Mouse (Mus musculus) R1 (cell line): ENCODE data around the gene Smim15.

Source experiments
- DNase-seq: peaks from one replicate; pipeline ENCODE4 v3.0.0-alpha.2; 2018; ENCODE audit warnings: low read depth, low spot score

Smim15 gene

GRCm38 (mm10) chr13:108044222-108044941, at the start of gene Smim15:
Gene Smim15, plus strand, starts transcription at chr13:108044446.
- DNase-seq: peak; percentile 91

DNA sequence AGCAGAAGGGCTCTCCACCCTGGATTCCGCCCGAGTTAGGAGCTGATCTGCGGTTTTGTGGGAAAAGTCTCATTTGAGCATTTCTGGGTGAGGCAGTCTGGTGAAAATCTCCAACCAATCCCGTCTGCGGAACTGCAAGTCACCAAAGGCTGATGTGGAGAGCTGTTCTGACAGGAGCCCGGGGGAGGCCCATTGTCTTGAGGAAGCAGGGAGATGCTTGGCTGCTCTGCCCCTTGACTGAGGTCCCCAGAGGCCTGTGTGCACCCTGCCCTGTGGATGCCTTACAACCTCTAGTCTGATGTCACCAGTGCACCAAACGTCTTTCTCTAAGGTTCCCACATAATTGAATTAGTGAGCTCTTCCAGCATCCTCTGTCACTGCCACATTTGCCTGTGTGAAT, 49.0 kb upstream of the Smim15 start:
- DNase-seq: no peak

DNA sequence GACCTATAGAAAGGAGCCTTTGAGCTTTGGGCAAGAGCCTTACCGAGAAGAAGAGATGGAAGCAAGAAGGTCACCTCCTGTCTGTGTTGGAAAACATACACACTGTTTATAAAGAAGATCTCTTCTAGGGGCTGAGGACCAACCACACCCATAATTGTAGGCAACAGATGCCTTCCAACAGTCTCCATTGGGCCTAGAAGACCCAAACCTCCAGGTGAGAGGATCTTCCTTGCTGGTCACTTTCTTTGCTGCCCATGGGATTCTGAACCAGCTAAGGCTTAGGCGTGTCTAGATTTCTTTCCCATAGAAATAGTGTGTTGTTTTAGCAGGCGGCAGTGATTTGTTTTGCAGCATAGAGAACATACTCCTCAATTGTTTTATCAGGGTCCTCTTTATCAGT, 47.9 kb upstream of the Smim15 start:
- no peak for DNase-seq

GRCm38 (mm10) chr13:108007861-108008260, 36.4 kb upstream of the Smim15 start:
- no peak for DNase-seq

DNA sequence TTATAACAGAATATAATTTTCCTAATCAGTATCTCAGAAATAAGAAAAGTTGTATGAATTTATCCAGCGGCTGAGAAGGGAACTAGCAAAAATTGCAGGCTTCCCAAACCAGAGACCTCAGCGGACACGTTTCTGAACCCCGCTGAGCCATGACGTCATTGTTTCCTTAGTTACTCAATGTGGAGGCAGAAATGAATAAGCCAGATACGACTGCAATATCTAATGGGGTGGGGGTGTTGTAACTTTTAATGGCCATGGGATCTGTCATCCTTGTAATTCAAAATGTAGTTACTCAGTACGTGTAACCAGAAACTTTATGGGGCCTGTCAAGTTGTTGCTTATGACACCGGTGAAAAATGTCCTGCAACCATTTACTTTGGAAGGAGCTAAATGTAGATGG, 31.1 kb upstream of the Smim15 start:
- no peak for DNase-seq

DNA sequence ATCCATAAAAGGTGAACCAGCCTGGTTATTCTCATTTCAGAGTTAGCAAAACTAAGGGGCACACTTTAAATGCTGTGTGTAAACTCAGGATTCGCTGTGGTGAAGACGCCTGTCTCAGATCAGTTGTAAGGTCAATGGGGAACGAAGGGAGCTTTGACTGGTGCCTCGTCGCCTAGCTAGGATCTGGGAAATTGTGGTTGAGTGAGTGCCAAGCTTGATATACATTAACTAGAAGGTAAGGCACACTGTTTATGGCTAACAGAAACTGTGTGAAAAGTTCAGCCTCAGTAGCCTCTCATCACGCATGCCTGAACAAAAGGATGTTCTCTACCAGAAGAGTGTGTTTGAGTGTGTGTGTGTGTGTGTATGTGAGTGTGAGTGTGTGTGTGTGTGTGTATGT, 30.4 kb upstream of the Smim15 start:
- no peak for DNase-seq

GRCm38 (mm10) chr13:108015166-108015565, 29.1 kb upstream of the Smim15 start:
- DNase-seq: no peak

DNA sequence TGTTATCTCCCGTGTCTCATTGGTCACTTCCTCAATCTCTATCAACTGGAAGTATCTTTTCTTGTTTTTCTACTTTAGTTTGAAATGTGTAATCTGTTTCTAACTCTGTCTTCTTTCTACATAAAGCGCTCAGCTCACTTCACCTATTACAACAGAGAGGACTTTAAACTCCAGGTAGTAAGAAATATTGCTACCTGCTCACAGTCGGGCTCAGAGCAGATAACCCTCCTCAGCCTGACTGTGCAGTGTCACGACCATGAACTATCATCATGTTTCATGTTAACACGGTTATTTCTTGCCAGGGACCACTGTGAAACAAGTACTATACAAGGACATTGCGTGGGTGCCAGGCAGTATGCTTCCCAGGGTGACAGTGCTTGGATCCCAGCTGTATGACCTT, 26.9 kb upstream of the Smim15 start:
- DNase-seq: no peak

DNA sequence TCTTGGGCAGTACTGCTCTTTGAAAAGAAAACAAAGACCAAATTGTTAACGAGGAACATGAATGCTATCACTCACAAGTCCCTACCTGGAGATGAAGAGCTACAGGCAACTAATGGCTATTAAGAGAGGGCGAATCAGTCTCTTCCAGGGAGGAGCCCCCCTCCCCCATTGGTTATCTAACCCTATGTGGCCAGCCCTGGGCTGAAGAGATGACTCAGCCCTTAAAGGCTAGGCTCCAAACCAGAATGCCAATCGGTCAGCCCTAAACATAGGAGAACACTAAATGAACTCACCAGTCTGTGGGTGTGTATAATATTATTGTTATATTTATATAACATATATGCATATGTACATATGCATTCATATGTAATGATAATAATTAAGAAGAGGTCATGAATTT, 18.4 kb upstream of the Smim15 start:
- no peak for DNase-seq

DNA sequence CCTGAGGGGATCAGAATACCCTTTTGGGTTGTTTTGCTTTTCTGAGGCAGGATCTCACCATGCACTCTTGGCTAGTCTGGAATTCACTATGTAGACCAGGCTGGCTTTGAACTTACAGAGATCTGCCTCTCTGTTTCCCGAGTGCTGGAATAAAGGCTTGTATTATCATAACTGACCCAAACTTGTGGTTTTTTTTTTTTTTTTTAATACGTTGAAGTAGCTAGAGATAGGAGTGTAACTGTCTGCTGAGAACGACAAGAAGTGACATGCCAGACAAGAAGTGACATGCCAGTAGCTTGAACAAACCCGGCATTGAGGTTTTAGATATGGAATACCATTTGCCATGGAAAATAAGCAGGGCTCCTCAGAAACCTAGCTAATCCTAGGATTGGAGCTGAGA, 11.5 kb upstream of the Smim15 start:
- no peak for DNase-seq

DNA sequence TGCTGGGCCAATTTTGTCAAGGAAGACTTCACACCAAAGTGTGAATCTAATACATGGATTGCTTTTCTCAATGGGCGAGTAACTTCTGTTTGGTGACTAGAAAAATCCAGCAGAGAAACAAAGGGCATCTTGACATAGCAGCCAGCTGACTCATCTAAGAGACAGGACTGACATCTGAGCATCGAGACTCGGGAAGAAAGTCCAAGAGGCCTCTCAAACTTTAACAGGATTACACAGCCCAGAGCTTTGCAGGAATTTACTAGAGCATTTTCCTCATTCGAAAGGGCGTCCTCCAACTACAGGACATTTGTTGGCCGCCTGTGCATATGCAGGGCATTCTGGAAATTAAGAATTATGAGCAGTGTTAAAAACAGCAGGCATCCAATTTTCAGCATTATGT, 4.9 kb upstream of the Smim15 start:
- DNase-seq: no peak

- no peak for DNase-seq
Measured at GRCm38 (mm10) chr13:108039902-108040301, 4.3 kb upstream of the Smim15 start.

DNA sequence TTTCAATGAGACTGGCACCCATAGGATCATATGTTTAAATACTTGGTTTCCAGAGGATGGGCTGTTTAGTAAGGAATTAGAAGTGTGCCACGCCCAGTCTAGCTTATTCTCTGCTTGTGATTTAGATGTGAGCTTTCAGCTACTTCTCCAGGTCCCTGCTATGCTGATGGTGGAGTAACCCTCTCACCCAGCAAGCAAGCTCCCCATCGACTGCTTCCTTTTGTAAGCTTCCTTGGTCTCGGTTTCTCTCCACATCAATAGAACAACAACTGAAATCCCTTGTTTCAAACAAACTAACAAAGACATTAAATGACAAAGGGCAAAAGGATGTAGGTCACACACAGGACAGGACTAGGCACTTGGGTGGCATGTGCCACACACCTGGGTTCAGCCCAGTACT, 3.8 kb upstream of the Smim15 start:
- peak; percentile 43 for DNase-seq

- DNase-seq: peak; percentile 60
Measured at GRCm38 (mm10) chr13:108041358-108041757, 2.9 kb upstream of the Smim15 start.

GRCm38 (mm10) chr13:108043431-108044221, 620 bp upstream of the Smim15 start:
- peak; percentile 40 for DNase-seq

- no peak for DNase-seq
Measured at GRCm38 (mm10) chr13:108045646-108046045, 1.4 kb downstream of the Smim15 start.

- no peak for DNase-seq
Measured at GRCm38 (mm10) chr13:108046071-108046470, 1.8 kb downstream of the Smim15 start.

DNA sequence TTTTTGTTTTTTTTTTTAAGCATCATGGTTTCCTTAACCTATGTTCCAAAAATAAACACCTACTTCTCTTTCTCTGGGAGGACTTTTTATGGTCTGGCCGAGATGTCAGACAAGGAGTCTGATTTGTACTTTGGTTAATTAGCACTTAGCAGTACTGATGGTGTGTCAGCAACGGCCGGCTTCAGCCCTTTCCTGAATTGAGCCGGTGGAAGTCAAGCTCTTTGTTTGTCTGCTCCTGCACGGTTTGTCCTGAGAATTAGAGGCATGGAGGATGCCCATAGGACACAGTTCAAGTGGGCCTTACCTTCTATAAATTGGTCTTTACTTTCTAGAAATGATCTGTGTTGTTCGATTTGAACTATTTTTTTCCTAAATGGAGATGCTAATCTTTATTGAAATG, 2.6 kb downstream of the Smim15 start:
- no peak for DNase-seq

GRCm38 (mm10) chr13:108047364-108047763, 3.1 kb downstream of the Smim15 start:
- no peak for DNase-seq

DNA sequence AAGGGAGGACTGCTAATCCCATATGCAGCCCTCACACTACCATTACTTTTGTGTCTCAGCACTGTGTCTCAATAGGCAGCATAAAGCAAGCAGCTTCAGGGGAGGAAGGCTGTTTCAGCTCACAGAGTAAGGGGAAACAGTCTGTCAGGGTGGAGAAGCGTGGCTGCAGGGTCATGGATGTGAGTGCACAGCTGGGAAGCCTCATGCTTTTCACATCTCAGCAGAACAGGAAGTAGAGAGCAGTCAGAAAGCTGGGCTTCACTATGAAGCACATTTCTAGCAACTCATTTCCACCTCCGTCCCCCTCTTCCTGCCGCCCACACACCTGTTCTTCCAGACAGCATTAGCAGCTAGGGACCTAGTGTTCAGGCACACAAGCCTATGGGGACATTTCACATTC, 12.7 kb downstream of the Smim15 start:
- no peak for DNase-seq

GRCm38 (mm10) chr13:108060286-108060885, 16.1 kb downstream of the Smim15 start:
- DNase-seq: no peak

DNA sequence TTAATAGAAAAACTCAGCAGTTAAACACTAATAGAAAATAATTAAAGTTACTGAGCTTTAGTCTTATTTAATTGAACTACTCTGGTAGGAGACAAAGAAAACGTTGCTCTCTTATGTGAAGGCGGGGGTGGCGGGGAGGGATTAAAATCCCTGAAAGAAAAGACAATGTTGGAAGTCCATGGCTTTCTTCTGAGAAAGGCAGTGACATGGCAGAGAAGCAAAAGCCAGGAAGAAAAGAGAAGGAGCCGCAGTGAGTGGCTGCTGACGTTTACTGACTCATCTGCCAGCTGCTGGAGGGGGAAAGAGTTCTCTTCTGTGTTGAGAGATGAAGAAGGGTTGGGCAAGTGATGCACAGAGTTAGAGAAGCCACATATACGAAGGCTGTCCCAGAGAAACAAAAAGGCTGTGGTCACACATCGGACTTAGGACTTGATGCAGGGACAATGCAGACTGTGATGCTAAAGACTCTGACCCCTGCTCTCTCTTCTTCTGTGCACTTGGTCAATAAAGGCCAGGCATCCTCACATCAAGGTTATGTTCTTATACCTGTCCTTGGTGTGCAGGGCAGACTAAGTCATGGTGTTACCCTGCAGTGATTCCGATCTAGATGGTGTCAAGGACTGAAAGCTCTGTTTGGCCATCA, 16.8 kb downstream of the Smim15 start:
- DNase-seq: no peak
